Mouse (Mus musculus): Measurements from ENCODE around the gene Rab37.

Gene Rab37

GRCm38 (mm10) chr11:115166776-115167175 is 75.5 kb downstream of the Rab37 start:
- no peak for DNase-seq (ENCODE audit: low spot score)

GRCm38 (mm10) chr11:115167631-115168249 is 76.5 kb downstream of the Rab37 start:
- DNase-seq (ENCODE audit: low spot score), result no peak

- DNase-seq (ENCODE audit: low spot score), result no peak
Observed at GRCm38 (mm10) chr11:115169430-115169829, 78.2 kb downstream of the Rab37 start.

- no peak for DNase-seq (ENCODE audit: low spot score)
Observed at GRCm38 (mm10) chr11:115171125-115171524, 79.9 kb downstream of the Rab37 start.

GRCm38 (mm10) chr11:115172825-115173287 is 81.6 kb downstream of the Rab37 start:
- DNase-seq (ENCODE audit: low spot score), result no peak

- DNase-seq (ENCODE audit: low spot score), result no peak
Observed at GRCm38 (mm10) chr11:115173549-115174339, 82.5 kb downstream of the Rab37 start.

- DNase-seq (ENCODE audit: low spot score), result peak; percentile 1
Observed at GRCm38 (mm10) chr11:115176399-115177190, 85.4 kb downstream of the Rab37 start.

- no peak for DNase-seq (ENCODE audit: low spot score)
Observed at GRCm38 (mm10) chr11:115177559-115178195, 86.4 kb downstream of the Rab37 start.

- DNase-seq (ENCODE audit: low spot score), result no peak
Observed at GRCm38 (mm10) chr11:115178766-115179165, 87.5 kb downstream of the Rab37 start.

GRCm38 (mm10) chr11:115179191-115179590 is 88.0 kb downstream of the Rab37 start:
- DNase-seq (ENCODE audit: low spot score), result no peak

- no peak for DNase-seq (ENCODE audit: low spot score)
Observed at GRCm38 (mm10) chr11:115179881-115180280, 88.7 kb downstream of the Rab37 start.

GRCm38 (mm10) chr11:115181913-115182638 is 90.8 kb downstream of the Rab37 start:
- peak; percentile 26 for DNase-seq (ENCODE audit: low spot score)

- peak; percentile 1 for DNase-seq (ENCODE audit: low spot score)
Observed at GRCm38 (mm10) chr11:115184973-115185372, 93.7 kb downstream of the Rab37 start.

- DNase-seq (ENCODE audit: low spot score), result peak; percentile 98
Observed at GRCm38 (mm10) chr11:115187224-115187639, 96.0 kb downstream of the Rab37 start, which contains the start of gene Tmem104. Gene Tmem104 (plus strand): TSS chr11:115187487.

GRCm38 (mm10) chr11:115187693-115188092 is 96.5 kb downstream of the Rab37 start, which contains the start of gene Nat9:
Gene Nat9 (minus strand): TSS chr11:115187859.
- no peak for DNase-seq (ENCODE audit: low spot score)

GRCm38 (mm10) chr11:115188539-115189231 is 97.5 kb downstream of the Rab37 start:
- peak; percentile 1 for DNase-seq (ENCODE audit: low spot score)

- DNase-seq (ENCODE audit: low spot score), result no peak
Observed at GRCm38 (mm10) chr11:115189304-115189703, 98.1 kb downstream of the Rab37 start.

GRCm38 (mm10) chr11:115192180-115192579 is 100.9 kb downstream of the Rab37 start:
- DNase-seq (ENCODE audit: low spot score), result peak; percentile 12

GRCm38 (mm10) chr11:115194693-115195092 is 103.5 kb downstream of the Rab37 start:
- no peak for DNase-seq (ENCODE audit: low spot score)

- DNase-seq (ENCODE audit: low spot score), result no peak
Observed at GRCm38 (mm10) chr11:115195933-115196332, 104.7 kb downstream of the Rab37 start.
